Mouse (Mus musculus) lung, postnatal 0 days (tissue): ENCODE measurements around the gene Zranb3.

Experiments used
- CTCF ChIP-seq: IDR thresholded peaks from 2 replicates; pipeline ENCODE4 v1.5.1; 2016; ENCODE audit warnings: antibody characterized with exemption, mild to moderate bottlenecking
- EP300 ChIP-seq: IDR thresholded peaks from 2 replicates; pipeline ENCODE4 v1.6.1; 2016; ENCODE audit warnings: antibody characterized with exemption, mild to moderate bottlenecking, control low read depth

DNA sequence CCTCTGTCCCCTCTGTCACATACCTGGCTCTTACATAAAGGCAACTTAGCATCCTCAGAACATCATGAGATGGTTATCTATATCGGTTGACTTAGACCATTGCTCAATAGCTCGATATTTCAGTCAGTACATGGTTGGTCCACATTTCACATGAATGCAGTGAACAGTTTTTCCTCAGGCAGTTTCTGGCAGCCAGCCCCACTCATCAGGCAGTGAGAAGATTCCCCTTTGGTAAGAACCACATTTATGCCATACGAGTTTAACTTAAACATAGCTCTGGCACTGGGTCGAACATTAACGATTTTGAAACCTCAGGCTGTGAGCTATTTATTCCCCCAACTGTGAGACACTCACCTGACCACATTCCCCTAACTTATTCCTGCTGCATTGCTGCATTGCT is 154.1 kb downstream of the Zranb3 start:
- TF ChIP-seq CTCF (no peak), EP300 (no peak)
